16 mouse cellular contexts compared by ENCODE assay signal in the genomic region with DNA sequence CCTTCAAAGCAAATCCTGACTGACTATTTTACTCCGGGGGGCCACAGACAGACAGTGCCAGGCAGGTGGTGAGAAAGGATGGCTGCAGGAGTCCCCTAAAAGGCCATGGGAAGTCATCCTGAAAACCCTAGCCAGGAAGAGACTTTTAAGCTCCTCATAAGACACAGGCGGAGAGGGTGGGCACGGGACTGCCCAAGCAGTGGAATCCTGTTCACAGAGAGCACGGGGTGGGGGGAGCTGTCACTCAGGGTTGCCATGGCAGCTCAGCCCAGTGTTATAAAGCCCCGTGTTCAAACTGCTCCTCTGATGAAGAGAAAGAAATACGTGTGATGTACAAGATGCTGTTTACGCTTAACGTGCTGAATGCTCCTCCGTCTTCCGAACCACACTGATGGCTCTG.
DNase-seq lines count a peak whose midpoint lies in the region; ATAC-seq and TF ChIP-seq lines count a peak whose summit lies in the region.
"Had no signal": no experiment of that assay in that cellular context is flagged by ENCODE, and none has a peak within 500 bp of the region (broad histone marks: within the 10 kb centered on the region; RNA-seq: fewer than 3 reads in every experiment).

No protein-coding gene starts in this region.

- no peak overlapping the region for H3K9ac ChIP-seq in forebrain, embryonic 14.5 days (ENCODE audit: low read length)
- no peak overlapping the region for H3K9ac ChIP-seq in midbrain, embryonic 11.5 days (ENCODE audit: low read length)
- H3K9ac ChIP-seq: limb, embryonic 15.5 days had no signal

- WGBS in forebrain, embryonic 14.5 days = 41% methylated on average over 10 of the region's 10 CpGs
- 49% methylated on average over 10 of the region's 10 CpGs for WGBS in midbrain, embryonic 11.5 days

- peak; percentile 69 for DNase-seq in R1 (ENCODE audit: low read depth, low spot score)
- DNase-seq in forebrain, embryonic 14.5 days (ENCODE audit: low spot score) = peak; percentile 23
- DNase-seq in midbrain, embryonic 11.5 days (ENCODE audit: low spot score, missing footprints) = no peak
- DNase-seq in lung, postnatal 14 days = no peak
- DNase-seq in thymus, postnatal 25 days = no peak
- DNase-seq in kidney, adult 9 months = no peak
- DNase-seq: cerebellum, adult 2 months; gastrocnemius, postnatal 10 days; heart, postnatal 4 days; kidney, adult 8-10 months; lung, adult 18-20 months had no signal

- H3K36me3 ChIP-seq in E14TG2a.4 (ENCODE audit: insufficient read depth, low read length) = no peaks in the 10 kb centered on the region
- H3K36me3 ChIP-seq in forebrain, embryonic 14.5 days (ENCODE audit: control insufficient read depth, insufficient read depth, low read length) = no peaks in the 10 kb centered on the region
- H3K36me3 ChIP-seq in midbrain, embryonic 11.5 days (ENCODE audit: control insufficient read depth, insufficient read depth, low read length) = no peaks in the 10 kb centered on the region
- H3K36me3 ChIP-seq: limb, embryonic 15.5 days had no signal

- peaks cover 9% of the 10 kb centered on the region for H3K9me3 ChIP-seq in E14TG2a.4 (ENCODE audit: low read length)
- H3K9me3 ChIP-seq in forebrain, embryonic 14.5 days (replicated peaks; ENCODE audit: control insufficient read depth, low read length) = no peaks in the 10 kb centered on the region
- no peaks in the 10 kb centered on the region for H3K9me3 ChIP-seq in midbrain, embryonic 11.5 days (ENCODE audit: control insufficient read depth, low read length)
- H3K9me3 ChIP-seq: limb, embryonic 15.5 days had no signal

- no peak for TF ChIP-seq CTCF in E14TG2a.4 (conservative IDR thresholded peaks at IDR 0.05; ENCODE audit: low read length)

- peak; percentile 69 for ATAC-seq in forebrain, embryonic 14.5 days
- ATAC-seq in midbrain, embryonic 11.5 days (ENCODE audit: low FRiP score) = peak; percentile 88

- H3K27me3 ChIP-seq in E14TG2a.4 (ENCODE audit: insufficient read depth, low read length) = no peaks in the 10 kb centered on the region
- no peaks in the 10 kb centered on the region for H3K27me3 ChIP-seq in forebrain, embryonic 14.5 days (replicated peaks; ENCODE audit: control insufficient read depth, insufficient read depth, low read length)
- no peaks in the 10 kb centered on the region for H3K27me3 ChIP-seq in midbrain, embryonic 11.5 days (ENCODE audit: control insufficient read depth, insufficient read depth, low read length)
- H3K27me3 ChIP-seq: limb, embryonic 15.5 days had no signal

- H3K27ac ChIP-seq in forebrain, embryonic 14.5 days (ENCODE audit: low read depth, low read length) = no peak overlapping the region
- no peak overlapping the region for H3K27ac ChIP-seq in midbrain, embryonic 11.5 days (ENCODE audit: low read depth, low read length)
- H3K27ac ChIP-seq: limb, embryonic 15.5 days; macrophage had no signal

- peak overlapping the region; percentile 11; the same call in 1 of the 2 replicates for H3K4me3 ChIP-seq in E14TG2a.4 (replicated peaks; ENCODE audit: low read length)
- H3K4me3 ChIP-seq in forebrain, embryonic 14.5 days (ENCODE audit: low read depth, low read length) = no peak overlapping the region
- H3K4me3 ChIP-seq in midbrain, embryonic 11.5 days (ENCODE audit: low read depth, low read length) = no peak overlapping the region
- H3K4me3 ChIP-seq: limb, embryonic 15.5 days; myocyte had no signal

- H3K4me2 ChIP-seq in forebrain, embryonic 14.5 days (ENCODE audit: low read length) = no peak overlapping the region
- H3K4me2 ChIP-seq in midbrain, embryonic 11.5 days = no peak overlapping the region
- H3K4me2 ChIP-seq: heart, embryonic 11.5 days; limb, embryonic 15.5 days had no signal

- peaks cover 77% of the 10 kb centered on the region for H3K4me1 ChIP-seq in E14TG2a.4 (replicated peaks; ENCODE audit: low read depth, low read length)
- H3K4me1 ChIP-seq in forebrain, embryonic 14.5 days (ENCODE audit: control insufficient read depth, insufficient read depth, low read length) = peaks cover 1% of the 10 kb centered on the region; the same call in 1 of the 2 replicates
- H3K4me1 ChIP-seq in midbrain, embryonic 11.5 days (ENCODE audit: control insufficient read depth, insufficient read depth, low read length) = peaks cover 10% of the 10 kb centered on the region
- H3K4me1 ChIP-seq: limb, embryonic 15.5 days had no signal

Comparison
In these comparisons a context has a peak if more than half of its experiments do, and no peak if none do; other contexts are left out.
1. DNase-seq: peak in R1 (single experiment) and forebrain, embryonic 14.5 days (single experiment); none in midbrain, embryonic 11.5 days (single experiment), lung, postnatal 14 days (single experiment), thymus, postnatal 25 days (single experiment) and kidney, adult 9 months (single experiment).